Mouse (Mus musculus): ENCODE data around the gene Clec10a.
A peak's percentile ranks its signal among the peaks of the same experiment; 100 is the strongest.

The Clec10a gene

GRCm38 (mm10) chr11:70199107-70199506, 43.1 kb downstream of the Clec10a start:
- no peak for DNase-seq (ENCODE audit: low read depth, low spot score)
- no peaks in the 10 kb centered on the region for H3K36me3 ChIP-seq (ENCODE audit: control insufficient read depth, insufficient read depth, low read length, poor library complexity, severe bottlenecking)

GRCm38 (mm10) chr11:70200036-70200608, 44.1 kb downstream of the Clec10a start:
- no peaks in the 10 kb centered on the region for H3K36me3 ChIP-seq (ENCODE audit: control insufficient read depth, insufficient read depth, low read length, poor library complexity, severe bottlenecking)
- no peak for DNase-seq (ENCODE audit: low read depth, low spot score)
- H3K27me3 ChIP-seq (ENCODE audit: control insufficient read depth, insufficient read depth, low read length, poor library complexity, severe bottlenecking) = no peaks in the 10 kb centered on the region

More at GRCm38 (mm10) chr11:70199107-70199506, 43.1 kb downstream of the Clec10a start:
- H3K27me3 ChIP-seq (ENCODE audit: control insufficient read depth, insufficient read depth, low read length, poor library complexity, severe bottlenecking) = no peaks in the 10 kb centered on the region

GRCm38 (mm10) chr11:70201691-70202090, 45.7 kb downstream of the Clec10a start:
- Histone ChIP-seq H3K27me3 (ENCODE audit: control insufficient read depth, insufficient read depth, low read length, poor library complexity, severe bottlenecking) (no peaks in the 10 kb centered on the region), H3K36me3 (ENCODE audit: control insufficient read depth, insufficient read depth, low read length, poor library complexity, severe bottlenecking) (no peaks in the 10 kb centered on the region)
- peak; percentile 85 for DNase-seq (ENCODE audit: low read depth, low spot score)

- H3K36me3 ChIP-seq (ENCODE audit: control insufficient read depth, insufficient read depth, low read length, poor library complexity, severe bottlenecking) = no peaks in the 10 kb centered on the region
- DNase-seq (ENCODE audit: low read depth, low spot score) = no peak
- no peaks in the 10 kb centered on the region for H3K27me3 ChIP-seq (ENCODE audit: control insufficient read depth, insufficient read depth, low read length, poor library complexity, severe bottlenecking)
Observed at GRCm38 (mm10) chr11:70206801-70207200, 50.8 kb downstream of the Clec10a start.

- no peak for DNase-seq (ENCODE audit: low read depth, low spot score)
- no peaks in the 10 kb centered on the region for H3K27me3 ChIP-seq (ENCODE audit: control insufficient read depth, insufficient read depth, low read length, poor library complexity, severe bottlenecking)
- H3K36me3 ChIP-seq (ENCODE audit: control insufficient read depth, insufficient read depth, low read length, poor library complexity, severe bottlenecking) = no peaks in the 10 kb centered on the region
Observed at GRCm38 (mm10) chr11:70207283-70207682, 51.3 kb downstream of the Clec10a start.

- DNase-seq (ENCODE audit: low read depth, low spot score) = no peak
- no peaks in the 10 kb centered on the region for H3K27me3 ChIP-seq (ENCODE audit: control insufficient read depth, insufficient read depth, low read length, poor library complexity, severe bottlenecking)
- no peaks in the 10 kb centered on the region for H3K36me3 ChIP-seq (ENCODE audit: control insufficient read depth, insufficient read depth, low read length, poor library complexity, severe bottlenecking)
Observed at GRCm38 (mm10) chr11:70208778-70209388, 52.9 kb downstream of the Clec10a start.

- H3K36me3 ChIP-seq (ENCODE audit: control insufficient read depth, insufficient read depth, low read length, poor library complexity, severe bottlenecking) = no peaks in the 10 kb centered on the region
- H3K27me3 ChIP-seq (ENCODE audit: control insufficient read depth, insufficient read depth, low read length, poor library complexity, severe bottlenecking) = peaks cover 3% of the 10 kb centered on the region
- DNase-seq (ENCODE audit: low read depth, low spot score) = no peak
Observed at GRCm38 (mm10) chr11:70210681-70211080, 54.7 kb downstream of the Clec10a start.

GRCm38 (mm10) chr11:70211972-70212371, 56.0 kb downstream of the Clec10a start:
- Histone ChIP-seq H3K27me3 (ENCODE audit: control insufficient read depth, insufficient read depth, low read length, poor library complexity, severe bottlenecking) (peaks cover 3% of the 10 kb centered on the region), H3K36me3 (ENCODE audit: control insufficient read depth, insufficient read depth, low read length, poor library complexity, severe bottlenecking) (no peaks in the 10 kb centered on the region)
- no peak for DNase-seq (ENCODE audit: low read depth, low spot score)

- H3K36me3 ChIP-seq (ENCODE audit: control insufficient read depth, insufficient read depth, low read length, poor library complexity, severe bottlenecking) = no peaks in the 10 kb centered on the region
- DNase-seq (ENCODE audit: low read depth, low spot score) = no peak
- peaks cover 3% of the 10 kb centered on the region for H3K27me3 ChIP-seq (ENCODE audit: control insufficient read depth, insufficient read depth, low read length, poor library complexity, severe bottlenecking)
Observed at GRCm38 (mm10) chr11:70212423-70212822, 56.4 kb downstream of the Clec10a start, which contains the start of gene Slc16a11. Gene Slc16a11, plus strand, starts transcription at chr11:70212752.

- peaks cover 3% of the 10 kb centered on the region for H3K27me3 ChIP-seq (ENCODE audit: control insufficient read depth, insufficient read depth, low read length, poor library complexity, severe bottlenecking)
- peak; percentile 75 for DNase-seq (ENCODE audit: low read depth, low spot score)
- no peaks in the 10 kb centered on the region for H3K36me3 ChIP-seq (ENCODE audit: control insufficient read depth, insufficient read depth, low read length, poor library complexity, severe bottlenecking)
Observed at GRCm38 (mm10) chr11:70212896-70213295, 56.9 kb downstream of the Clec10a start.

GRCm38 (mm10) chr11:70213736-70214135, 57.7 kb downstream of the Clec10a start:
- DNase-seq (ENCODE audit: low read depth, low spot score) = peak; percentile 49
- no peaks in the 10 kb centered on the region for H3K36me3 ChIP-seq (ENCODE audit: control insufficient read depth, insufficient read depth, low read length, poor library complexity, severe bottlenecking)
- peaks cover 3% of the 10 kb centered on the region for H3K27me3 ChIP-seq (ENCODE audit: control insufficient read depth, insufficient read depth, low read length, poor library complexity, severe bottlenecking)

- no peak for DNase-seq (ENCODE audit: low read depth, low spot score)
- H3K27me3 ChIP-seq (ENCODE audit: control insufficient read depth, insufficient read depth, low read length, poor library complexity, severe bottlenecking) = peaks cover 3% of the 10 kb centered on the region
- no peaks in the 10 kb centered on the region for H3K36me3 ChIP-seq (ENCODE audit: control insufficient read depth, insufficient read depth, low read length, poor library complexity, severe bottlenecking)
Observed at GRCm38 (mm10) chr11:70214191-70214855, 58.3 kb downstream of the Clec10a start.

- DNase-seq (ENCODE audit: low read depth, low spot score) = no peak
- H3K36me3 ChIP-seq (ENCODE audit: control insufficient read depth, insufficient read depth, low read length, poor library complexity, severe bottlenecking) = no peaks in the 10 kb centered on the region
- H3K27me3 ChIP-seq (ENCODE audit: control insufficient read depth, insufficient read depth, low read length, poor library complexity, severe bottlenecking) = peaks cover 3% of the 10 kb centered on the region
Observed at GRCm38 (mm10) chr11:70214856-70215209, 58.8 kb downstream of the Clec10a start.

GRCm38 (mm10) chr11:70215301-70215700, 59.3 kb downstream of the Clec10a start:
- H3K36me3 ChIP-seq (ENCODE audit: control insufficient read depth, insufficient read depth, low read length, poor library complexity, severe bottlenecking) = no peaks in the 10 kb centered on the region
- peaks cover 3% of the 10 kb centered on the region for H3K27me3 ChIP-seq (ENCODE audit: control insufficient read depth, insufficient read depth, low read length, poor library complexity, severe bottlenecking)
- DNase-seq (ENCODE audit: low read depth, low spot score) = no peak

GRCm38 (mm10) chr11:70216103-70216502, 60.1 kb downstream of the Clec10a start:
- H3K36me3 ChIP-seq (ENCODE audit: control insufficient read depth, insufficient read depth, low read length, poor library complexity, severe bottlenecking) = no peaks in the 10 kb centered on the region
- no peak for DNase-seq (ENCODE audit: low read depth, low spot score)
- H3K27me3 ChIP-seq (ENCODE audit: control insufficient read depth, insufficient read depth, low read length, poor library complexity, severe bottlenecking) = peaks cover 3% of the 10 kb centered on the region
